Mouse (Mus musculus): ENCODE measurements around the gene B4galt2. TPM values are rescaled to one million over a fixed set of nuclear protein-coding genes. Genes with fewer than 3 reads are reported as not detected.

Gene B4galt2
- total RNA-seq (2021), result 10 to 100 TPM; 86.7 to 90.6 TPM
- long read RNA-seq, experiment 1, transcript B4galt2-201 (8 exons, 2,312 nt), result major isoform, 137 of 193 reads
- long read RNA-seq, experiment 1, partial matches to known transcripts, result 38 of 193 reads
- long read RNA-seq, experiment 1, other reads (novel, unspliced or antisense), result 18 of 193 reads
- long read RNA-seq, experiment 2, transcript B4galt2-201 (8 exons, 2,312 nt), result major isoform, 109 of 166 reads
- long read RNA-seq, experiment 2, partial matches to known transcripts, result 39 of 166 reads
- long read RNA-seq, experiment 2, other reads (novel, unspliced or antisense), result 16 of 166 reads

GRCm38 (mm10) chr4:117882701-117883691 is at the start of gene B4galt2:
Gene B4galt2, minus strand, starts transcription at chr4:117883487.
- intact Hi-C loops (cut with DNase I), result no loop called here

DNA sequence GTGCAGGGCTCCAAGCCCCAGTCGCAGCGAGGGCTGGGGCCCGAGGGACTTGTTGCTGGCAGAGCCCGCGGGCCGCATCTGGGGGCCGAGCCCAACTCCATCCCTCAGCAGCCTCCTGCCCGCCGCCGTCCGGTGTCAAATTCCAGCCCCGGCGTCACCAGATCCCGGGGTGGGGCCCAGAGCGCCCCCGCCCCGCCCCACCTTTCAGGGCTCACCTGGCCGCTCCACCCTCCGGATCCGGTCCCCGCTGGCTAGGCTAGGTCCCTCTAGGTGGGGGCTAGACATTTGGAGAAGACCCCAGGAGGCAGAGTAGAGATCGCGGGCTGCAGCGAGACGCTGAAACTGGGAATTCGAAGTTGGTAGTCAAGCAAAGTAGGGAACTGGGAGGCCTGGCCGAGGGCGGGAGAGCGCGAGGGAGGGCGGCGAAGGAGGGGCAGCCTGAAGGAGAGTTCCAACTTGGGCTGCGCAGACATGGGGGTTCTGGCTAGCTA is 46.1 kb upstream of the B4galt2 start, which contains the start of gene Artn:
TSS of gene Artn (minus strand) at position 373 of the 491 bp plus-strand sequence.
- intact Hi-C loops (cut with DNase I), result loop anchor here (5.0 kb wide), 2 partner anchors 102 to 363 kb away; partner anchors contain the start of gene Ptprf
- Histone ChIP-seq H3K27ac (no peak within 1 kb of the TSS), H3K4me3 (no peak within 1 kb of the TSS)
- no peak for DNase-seq (ENCODE audit: extremely low spot score in 1 of 2, low spot score in 2 of 2)
- TF ChIP-seq CTCF (IDR thresholded peaks at IDR 0.05), result no peak

More at GRCm38 (mm10) chr4:117882701-117883691, at the start of gene B4galt2:
- H3K4me3 ChIP-seq, result peak within 1 kb of the TSS; percentile 75
- peak; percentile 33 for TF ChIP-seq CTCF (IDR thresholded peaks at IDR 0.05)
- DNase-seq (ENCODE audit: extremely low spot score in 1 of 2, low spot score in 2 of 2), result peak; percentile 74 to 79
- H3K27ac ChIP-seq, result peak within 1 kb of the TSS; percentile 93

DNA sequence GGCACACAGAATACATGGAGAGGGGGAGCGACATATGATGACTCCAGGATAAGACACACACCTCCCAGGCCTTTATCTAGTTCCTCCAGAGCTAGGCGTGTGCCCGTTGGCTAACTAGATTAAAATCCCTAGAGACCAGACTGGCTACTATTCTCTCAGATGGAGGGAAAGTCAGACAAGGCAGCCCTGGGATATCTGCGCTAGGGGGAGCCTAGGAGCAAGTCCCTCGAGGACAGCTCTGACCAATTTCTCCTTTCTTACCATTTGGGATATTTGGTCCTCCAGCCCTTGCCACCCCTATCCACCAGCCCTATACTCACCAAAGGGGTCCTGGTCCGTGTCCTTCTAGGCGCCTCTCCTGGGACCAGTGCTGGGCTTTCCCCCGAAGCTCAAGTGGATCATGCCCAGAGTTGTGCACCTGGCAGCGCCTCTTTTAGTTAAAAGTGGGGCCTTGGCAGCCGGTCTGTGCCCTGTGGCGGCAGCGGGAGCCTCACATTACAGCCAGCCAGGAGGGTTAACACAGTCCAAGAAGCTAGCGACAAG is 45.5 kb upstream of the B4galt2 start:
- no peak overlapping the region for H3K27ac ChIP-seq
- peak; percentile 64 for TF ChIP-seq CTCF (IDR thresholded peaks at IDR 0.05)
- peak; percentile 35 to 59 for DNase-seq (ENCODE audit: extremely low spot score in 1 of 2, low spot score in 2 of 2)
- H3K4me3 ChIP-seq, result no peak overlapping the region
- intact Hi-C loops (cut with DNase I), result loop anchor here (1.0 to 5.0 kb wide), 3 partner anchors 101 to 364 kb away; partner anchors contain the start of gene Ptprf

DNA sequence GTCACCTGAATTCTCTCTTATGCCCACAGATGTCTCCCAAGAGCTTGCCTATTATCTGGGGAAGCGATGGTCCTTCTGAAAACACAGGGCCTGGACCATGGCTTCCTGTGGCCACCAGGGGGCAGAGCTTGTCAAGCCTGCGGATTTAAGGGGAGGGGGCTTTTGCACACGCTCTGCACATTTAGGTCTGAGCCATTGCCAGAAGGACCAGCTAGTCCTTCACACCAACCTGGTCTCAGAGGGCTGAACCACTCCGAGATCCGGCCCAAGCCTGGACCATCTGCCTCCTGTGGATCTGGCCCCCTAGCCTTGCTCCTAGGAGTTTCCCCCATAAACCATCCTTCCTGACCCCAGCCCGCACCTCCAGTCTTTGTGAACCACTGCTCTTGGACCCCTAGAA is 44.9 kb upstream of the B4galt2 start:
- DNase-seq (ENCODE audit: extremely low spot score in 1 of 2, low spot score in 2 of 2), result no peak
- intact Hi-C loops (cut with DNase I), result loop anchor here (1.0 to 5.0 kb wide), 3 partner anchors 101 to 364 kb away; partner anchors contain the start of gene Ptprf
- Histone ChIP-seq H3K4me3 (no peak overlapping the region), H3K27ac (no peak overlapping the region)
- TF ChIP-seq CTCF (IDR thresholded peaks at IDR 0.05), result peak; percentile 82

DNA sequence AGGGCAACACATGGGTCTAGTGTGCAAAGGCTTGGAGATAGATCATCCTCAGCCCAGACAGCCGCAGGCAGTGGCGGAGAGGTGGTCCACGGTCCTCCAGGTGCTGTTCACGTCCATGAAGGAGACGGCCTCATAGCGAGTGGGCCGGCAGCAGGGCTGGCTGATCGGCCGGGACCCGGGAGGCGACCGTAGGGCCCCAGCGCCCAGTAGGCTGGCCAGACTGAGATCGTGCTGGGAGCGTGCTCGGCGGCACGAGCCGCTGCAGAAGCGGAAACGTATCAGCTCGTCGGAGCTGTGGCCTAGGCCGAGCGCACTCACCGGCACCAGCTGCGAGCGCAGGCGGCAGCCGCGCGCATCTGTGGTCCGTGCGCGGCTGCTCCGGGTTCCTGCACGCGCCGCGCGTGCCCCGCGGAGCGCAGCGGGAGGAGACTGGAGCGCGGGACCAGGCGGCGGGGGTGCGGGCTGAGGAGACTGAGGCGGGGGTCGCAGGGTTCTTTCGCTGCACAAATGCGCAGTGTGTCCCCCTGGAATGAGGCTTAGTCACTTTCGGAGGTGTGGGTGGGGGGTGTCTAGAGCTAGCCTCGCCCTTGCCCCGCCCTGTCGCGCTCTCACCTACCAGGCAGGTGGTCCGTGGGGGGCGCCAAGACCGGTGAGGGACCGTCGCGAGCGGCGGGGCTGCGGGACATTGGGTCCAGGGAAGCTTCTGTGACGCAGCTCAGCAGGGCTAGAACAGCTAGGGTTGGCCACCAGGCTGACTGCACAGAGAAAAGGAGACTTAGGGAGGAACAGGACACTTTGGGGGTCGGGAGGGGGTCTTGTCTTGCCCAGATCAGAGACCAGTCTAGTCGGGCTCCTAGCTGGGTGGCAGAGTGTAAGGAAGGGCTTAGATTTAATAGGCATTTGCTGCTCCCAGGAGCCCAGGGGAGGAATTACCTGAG is 43.5 kb upstream of the B4galt2 start:
- intact Hi-C loops (cut with DNase I), result loop anchor here (5.0 kb wide), 2 partner anchors 100 to 365 kb away; partner anchors contain the start of gene Ptprf
- Histone ChIP-seq H3K27ac (peak overlapping the region; percentile 82), H3K4me3 (peak overlapping the region; percentile 58)
- DNase-seq (ENCODE audit: extremely low spot score in 1 of 2, low spot score in 2 of 2), result peak; percentile 70 to 72
- TF ChIP-seq CTCF (IDR thresholded peaks at IDR 0.05), result no peak

GRCm38 (mm10) chr4:117924916-117925315 is 41.6 kb upstream of the B4galt2 start:
- Histone ChIP-seq H3K27ac (no peak overlapping the region), H3K4me3 (no peak overlapping the region)
- no peak for DNase-seq (ENCODE audit: extremely low spot score in 1 of 2, low spot score in 2 of 2)
- no peak for TF ChIP-seq CTCF (IDR thresholded peaks at IDR 0.05)
- intact Hi-C loops (cut with DNase I), result loop anchor here (5.0 kb wide), 2 partner anchors 98 to 367 kb away; partner anchors contain the start of gene Ptprf

DNA sequence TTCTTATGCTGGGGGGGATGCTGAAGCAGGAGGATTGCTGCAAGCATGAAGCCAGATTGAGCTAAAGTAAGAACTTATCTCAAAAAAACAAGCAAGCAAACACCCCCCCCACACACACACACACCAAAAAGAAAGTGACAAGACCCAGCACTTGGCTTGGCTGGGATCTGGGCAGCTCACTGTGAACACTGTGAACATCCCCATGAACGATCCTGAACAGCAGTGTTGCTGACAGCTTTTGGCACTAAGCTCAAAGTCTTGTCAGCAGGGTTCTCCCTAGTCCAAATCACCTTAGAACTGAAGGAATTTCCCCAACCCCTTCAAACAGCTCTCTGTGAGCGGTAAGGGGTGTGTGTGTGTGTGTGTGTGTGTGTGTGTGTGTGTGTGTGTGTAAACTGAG is 40.2 kb upstream of the B4galt2 start:
- no peak for DNase-seq (ENCODE audit: extremely low spot score in 1 of 2, low spot score in 2 of 2)
- H3K27ac ChIP-seq, result no peak overlapping the region
- intact Hi-C loops (cut with DNase I), result no loop called here
- no peak for TF ChIP-seq CTCF (IDR thresholded peaks at IDR 0.05)
- no peak overlapping the region for H3K4me3 ChIP-seq

- no peak overlapping the region for H3K4me3 ChIP-seq
- H3K27ac ChIP-seq, result no peak overlapping the region
Observed at GRCm38 (mm10) chr4:117921358-117921757, 38.1 kb upstream of the B4galt2 start.

GRCm38 (mm10) chr4:117918762-117919161 is 35.5 kb upstream of the B4galt2 start:
- intact Hi-C loops (cut with DNase I), result no loop called here
- no peak for DNase-seq (ENCODE audit: extremely low spot score in 1 of 2, low spot score in 2 of 2)
- Histone ChIP-seq H3K4me3 (no peak overlapping the region), H3K27ac (no peak overlapping the region)
- TF ChIP-seq CTCF (IDR thresholded peaks at IDR 0.05), result no peak

More at GRCm38 (mm10) chr4:117921358-117921757, 38.1 kb upstream of the B4galt2 start:
- DNase-seq (ENCODE audit: extremely low spot score in 1 of 2, low spot score in 2 of 2), result no peak
- intact Hi-C loops (cut with DNase I), result no loop called here
- TF ChIP-seq CTCF (IDR thresholded peaks at IDR 0.05), result no peak

DNA sequence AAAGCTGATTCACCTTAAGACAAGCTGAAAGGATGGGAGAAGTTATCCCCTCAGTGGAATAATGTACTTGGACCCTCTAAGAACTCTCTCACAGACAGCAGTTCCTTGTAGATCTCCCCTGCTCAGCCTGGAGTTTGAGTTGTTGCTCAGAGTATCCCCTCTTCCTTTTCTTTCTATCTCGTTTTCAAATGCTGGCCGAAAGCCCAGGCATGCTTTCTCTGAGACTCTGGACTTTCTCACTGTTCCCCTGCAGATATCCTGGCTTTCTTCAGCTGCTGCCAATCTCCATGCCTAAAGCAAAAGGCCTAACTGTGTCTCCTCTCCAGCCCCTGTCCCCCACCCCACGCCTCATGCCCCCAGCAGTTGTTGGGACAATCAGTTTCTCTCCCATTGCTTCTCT is 35.0 kb upstream of the B4galt2 start:
- H3K27ac ChIP-seq, result no peak overlapping the region
- no peak overlapping the region for H3K4me3 ChIP-seq
- no peak for DNase-seq (ENCODE audit: extremely low spot score in 1 of 2, low spot score in 2 of 2)
- no peak for TF ChIP-seq CTCF (IDR thresholded peaks at IDR 0.05)
- intact Hi-C loops (cut with DNase I), result no loop called here

All from left cerebral cortex, adult 2 months (tissue).